Mouse (Mus musculus) midbrain, postnatal 0 days (tissue): ENCODE measurements around the gene Lhpp. TPM values are rescaled to one million over a fixed set of nuclear protein-coding genes. Genes with fewer than 3 reads are reported as not detected.

Source experiments
- ATAC-seq: fragments of 200-750 bp; cut with Nextera tagmentation; 2 replicates; pipeline ENCODE4 v1.8.0; 2017; ENCODE audit warnings: moderate number of reproducible peaks, mild to moderate bottlenecking, moderate TSS enrichment, moderate library complexity; ENCODE audit not compliant: low FRiP score
- DNase-seq: peaks from one replicate; pipeline ENCODE4 v3.0.0-alpha.2; 2015; ENCODE audit warnings: low spot score
- H3K27ac ChIP-seq: fragments of 300-500 bp; sonication (generic); 2 replicates; pipeline ENCODE4 v1.5.1; 2014; ENCODE audit warnings: low read depth, mild to moderate bottlenecking, low read length, mixed read lengths
- H3K27me3 ChIP-seq: fragments of 300-500 bp; sonication (generic); 2 replicates; pipeline ENCODE4 v1.6.1; 2014; ENCODE audit warnings: low read length, control low read depth, mixed read lengths; ENCODE audit not compliant: insufficient read depth
- H3K36me3 ChIP-seq: fragments of 300-500 bp; sonication (generic); 2 replicates; pipeline ENCODE4 v1.6.1; 2014; ENCODE audit warnings: low read length, control low read depth, mixed read lengths; ENCODE audit not compliant: insufficient read depth
- H3K4me1 ChIP-seq: fragments of 300-500 bp; sonication (generic); 2 replicates; pipeline ENCODE4 v1.6.1; 2014; ENCODE audit warnings: mild to moderate bottlenecking, control low read depth, antibody characterized with exemption, low read length, mixed read lengths; ENCODE audit not compliant: insufficient read depth
- H3K4me2 ChIP-seq: fragments of 300-500 bp; sonication (generic); 2 replicates; pipeline ENCODE4 v1.6.1; 2014; ENCODE audit warnings: low read depth, mild to moderate bottlenecking, low read length, mixed read lengths; ENCODE audit not compliant: poor library complexity, severe bottlenecking
- H3K4me3 ChIP-seq: fragments of 300-500 bp; sonication (generic); 2 replicates; pipeline ENCODE4 v1.5.1; 2014; ENCODE audit warnings: low read depth, mild to moderate bottlenecking, low read length, moderate library complexity
- H3K9ac ChIP-seq: fragments of 300-500 bp; sonication (generic); replicated peaks from 2 replicates; pipeline ENCODE4 v1.6.1; 2014; ENCODE audit warnings: mild to moderate bottlenecking, low read length, moderate library complexity, mixed read lengths; ENCODE audit not compliant: poor library complexity, severe bottlenecking
- H3K9me3 ChIP-seq: fragments of 300-500 bp; sonication (generic); 2 replicates; pipeline ENCODE4 v1.6.1; 2016; ENCODE audit warnings: low read length, control low read depth
- CTCF ChIP-seq: IDR thresholded peaks from 2 replicates; pipeline ENCODE4 v1.5.1; 2016; ENCODE audit warnings: antibody characterized with exemption, mild to moderate bottlenecking
- WGBS: fragments of 180-500 bp; shearing (Covaris S2); extraction: QIAGEN DNeasy Blood & Tissue Kit; methylation state at CpG from one replicate; pipeline ENCODE4 v1.1.7; 2014; 5-methylcytosine and 5-hydroxymethylcytosine counted together
- polyA plus RNA-seq: library from polyadenylated mRNA; unstranded; fragments of >200 nt; fragmentation: Nextera tagmentation; extraction: Ambion mirVana; gene quantifications from 2 replicates; pipeline ENCODE4 v1.2.1, GENCODE M21; 2015
- total RNA-seq: library from RNA; depleted of rRNA; stranded (reverse); fragments of >200 nt; gene quantifications from 2 replicates; pipeline ENCODE4 v1.2.3, GENCODE M21; 2014

The Lhpp gene
- total and polyA plus RNA-seq, 2 experiments from 2014 or later = 36.2 to 59.2 TPM

DNA sequence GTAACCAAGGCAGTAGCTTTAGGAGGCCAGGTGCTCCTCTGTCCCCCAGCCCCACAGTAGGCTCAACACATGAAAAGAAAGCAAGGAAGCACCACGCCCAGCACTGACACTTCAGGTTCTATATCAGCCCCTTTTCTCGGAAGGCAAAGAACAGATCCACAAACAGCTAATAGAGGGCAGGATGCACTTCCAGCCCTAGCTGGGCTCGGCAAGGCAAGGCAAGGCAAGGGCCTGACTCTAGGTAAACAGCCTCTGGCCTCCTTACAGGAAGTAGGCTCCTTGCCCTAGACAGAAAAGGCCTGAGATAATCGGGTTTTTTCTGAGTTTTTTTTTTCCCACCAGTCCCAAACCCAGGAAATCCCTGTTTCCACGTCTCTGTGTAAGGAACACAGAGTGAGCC, 79.3 kb downstream of the Lhpp start:
- TF ChIP-seq CTCF = no peak
- no peak for DNase-seq
- Histone ChIP-seq H3K36me3 (no peaks in the 10 kb centered on the region), H3K9ac (no peak overlapping the region), H3K4me2 (no peak overlapping the region), H3K27ac (no peak overlapping the region), H3K4me3 (no peak overlapping the region), H3K27me3 (no peaks in the 10 kb centered on the region), H3K4me1 (no peaks in the 10 kb centered on the region; the same call in 1 of the 2 replicates), H3K9me3 (no peaks in the 10 kb centered on the region)
- ATAC-seq = no peak
- 80% methylated on average over 5 of the region's 5 CpGs for WGBS

DNA sequence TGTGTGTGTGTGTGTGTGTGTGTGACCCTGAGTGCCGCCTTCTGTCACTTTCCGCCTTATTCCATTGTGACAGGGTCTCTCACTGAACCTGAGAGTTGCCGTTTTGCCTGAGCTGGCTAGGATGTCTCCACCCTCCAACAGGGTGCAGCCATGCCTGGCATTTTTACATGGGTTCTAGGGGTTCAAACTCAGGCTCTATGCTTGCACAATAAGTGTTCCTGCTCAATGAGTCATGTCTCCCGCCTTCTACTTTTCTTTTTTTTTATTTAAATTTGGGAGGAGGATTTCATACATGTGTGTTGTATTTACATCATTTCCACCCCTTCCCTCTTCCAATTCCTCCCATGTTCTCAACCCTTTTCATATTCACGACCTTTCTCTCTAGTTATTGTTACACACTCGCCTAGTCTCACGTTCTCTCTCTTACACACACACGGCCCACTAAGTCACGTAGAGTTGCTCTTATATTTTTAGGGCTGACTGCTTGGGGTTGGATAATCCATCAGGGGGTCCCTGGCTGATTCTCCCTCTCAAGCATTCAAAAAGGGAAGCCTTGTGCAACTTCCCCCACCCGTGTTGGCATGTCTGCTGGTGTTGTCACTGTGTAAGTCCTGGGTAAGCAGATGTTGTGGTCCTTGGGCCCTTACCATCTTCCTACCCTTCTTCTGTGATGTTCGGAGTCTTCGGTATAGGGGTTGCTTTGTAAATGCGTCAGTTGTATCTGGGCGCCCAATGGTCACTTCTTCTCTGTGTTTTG, 80.5 kb downstream of the Lhpp start:
- ATAC-seq (no peak), DNase-seq (no peak)
- H3K4me1 ChIP-seq = no peaks in the 10 kb centered on the region; the same call in 1 of the 2 replicates
- H3K9ac ChIP-seq = no peak overlapping the region
- WGBS = 90% methylated on average over 14 of the region's 14 CpGs
- no peaks in the 10 kb centered on the region for H3K9me3 ChIP-seq
- no peak overlapping the region for H3K4me2 ChIP-seq
- H3K4me3 ChIP-seq = no peak overlapping the region
- no peaks in the 10 kb centered on the region for H3K36me3 ChIP-seq
- H3K27ac ChIP-seq = no peak overlapping the region
- H3K27me3 ChIP-seq = no peaks in the 10 kb centered on the region
- no peak for TF ChIP-seq CTCF

DNA sequence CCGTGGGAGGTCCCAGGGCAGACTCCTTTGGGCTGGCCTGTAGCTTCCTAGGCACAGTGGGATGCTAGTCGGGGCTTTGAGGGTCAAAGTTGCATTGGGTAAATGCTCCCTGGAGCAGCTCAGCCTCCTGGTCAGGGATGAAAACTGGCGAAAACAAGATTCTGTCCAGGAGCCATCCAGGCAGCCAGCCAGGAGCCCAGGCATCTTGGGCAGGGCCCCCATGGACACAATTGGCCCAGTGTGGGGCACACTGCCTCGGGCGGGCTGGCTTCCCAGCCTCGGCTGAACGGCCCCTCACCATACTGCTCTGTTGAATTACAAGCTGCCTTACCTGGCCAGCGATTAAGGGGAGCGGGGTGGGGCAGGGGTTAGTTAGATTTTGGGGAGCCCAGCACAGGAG, 82.3 kb downstream of the Lhpp start:
- Histone ChIP-seq H3K4me1 (no peaks in the 10 kb centered on the region; the same call in 1 of the 2 replicates), H3K9me3 (no peaks in the 10 kb centered on the region), H3K4me2 (no peak overlapping the region), H3K9ac (no peak overlapping the region), H3K27ac (no peak overlapping the region), H3K36me3 (no peaks in the 10 kb centered on the region), H3K4me3 (no peak overlapping the region), H3K27me3 (no peaks in the 10 kb centered on the region)
- WGBS = 72% methylated on average over 9 of the region's 9 CpGs
- DNase-seq (peak; percentile 48), ATAC-seq (0 out of 2 replicates have a peak, but pooled peaks have one; percentile 52)
- TF ChIP-seq CTCF = no peak

DNA sequence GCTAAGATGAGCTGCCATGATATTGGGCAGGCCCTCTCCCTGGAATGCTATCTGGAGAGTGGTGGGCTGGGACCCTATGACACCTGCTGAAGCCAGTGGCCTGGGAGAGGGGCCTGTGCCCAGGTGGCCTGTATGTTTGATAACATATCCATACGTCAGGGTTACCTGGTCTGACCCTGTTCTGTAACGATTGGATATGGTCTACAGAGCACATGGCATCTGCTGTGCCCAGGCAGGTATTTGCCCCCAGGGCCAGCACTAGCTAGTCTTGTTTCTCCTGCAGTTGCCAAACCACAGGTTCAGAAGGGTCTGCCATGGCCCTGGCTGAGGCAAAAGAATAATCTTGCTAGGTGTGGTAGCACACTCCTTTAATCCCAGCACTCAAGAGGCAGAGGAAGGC, 83.1 kb downstream of the Lhpp start:
- Histone ChIP-seq H3K4me1 (no peaks in the 10 kb centered on the region), H3K27ac (no peak overlapping the region), H3K9ac (no peak overlapping the region), H3K36me3 (no peaks in the 10 kb centered on the region), H3K27me3 (no peaks in the 10 kb centered on the region), H3K4me3 (no peak overlapping the region), H3K4me2 (no peak overlapping the region), H3K9me3 (no peaks in the 10 kb centered on the region)
- WGBS = 96% methylated on average over 2 of the region's 2 CpGs
- no peak for TF ChIP-seq CTCF
- ATAC-seq = no peak
- no peak for DNase-seq

DNA sequence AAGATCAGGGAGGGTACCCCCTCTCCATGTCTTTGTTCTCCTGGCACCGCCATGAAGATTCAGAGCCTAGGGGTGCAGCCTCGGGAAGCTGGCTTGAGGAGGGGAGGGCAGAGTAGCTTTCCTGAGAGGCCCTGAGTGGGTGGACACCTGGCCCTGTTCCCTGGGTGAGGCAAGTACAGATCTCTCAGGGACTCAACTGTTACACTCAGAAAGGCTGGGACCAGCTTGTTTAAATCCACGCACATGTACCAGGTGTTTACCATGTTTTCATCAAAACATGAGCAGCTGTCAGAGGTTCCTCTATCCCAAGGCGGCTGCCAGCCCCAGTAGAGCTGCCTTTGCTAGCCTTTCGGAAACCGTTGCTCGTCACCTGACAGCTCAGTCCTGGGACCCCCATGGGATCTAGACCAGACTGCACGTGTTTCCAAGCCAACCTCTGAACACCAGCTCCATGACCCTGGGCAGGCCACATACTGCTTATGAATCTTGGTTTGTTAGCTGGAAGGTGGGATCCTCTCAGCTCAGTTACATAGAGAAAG, 86.9 kb downstream of the Lhpp start:
- DNase-seq (no peak), ATAC-seq (no peak)
- no peak overlapping the region for H3K27ac ChIP-seq
- no peaks in the 10 kb centered on the region for H3K4me1 ChIP-seq
- TF ChIP-seq CTCF = no peak
- WGBS = 74% methylated on average over 8 of the region's 8 CpGs
- H3K9ac ChIP-seq = no peak overlapping the region
- H3K9me3 ChIP-seq = no peaks in the 10 kb centered on the region
- H3K27me3 ChIP-seq = no peaks in the 10 kb centered on the region
- H3K36me3 ChIP-seq = no peaks in the 10 kb centered on the region
- H3K4me3 ChIP-seq = no peak overlapping the region
- H3K4me2 ChIP-seq = no peak overlapping the region

DNA sequence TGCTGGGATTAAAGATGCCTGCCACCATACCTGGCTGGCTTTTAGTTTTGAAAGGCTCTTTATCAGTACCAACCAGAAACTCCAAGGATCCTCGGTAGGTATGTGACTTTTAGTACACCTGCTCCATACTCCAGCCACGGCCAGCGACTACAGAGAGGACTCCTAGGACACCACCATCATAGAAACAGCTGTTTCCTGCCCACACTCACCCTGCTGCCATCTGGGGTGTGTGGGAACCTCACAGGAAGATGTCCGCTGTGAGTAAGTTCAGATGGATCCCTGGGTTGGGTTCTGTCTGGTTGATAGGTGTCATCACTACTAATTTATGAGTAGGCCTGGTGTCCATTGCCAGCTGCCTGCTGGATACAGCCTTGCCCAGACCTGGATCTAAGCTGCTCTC, 88.3 kb downstream of the Lhpp start:
- Histone ChIP-seq H3K9me3 (no peaks in the 10 kb centered on the region), H3K27ac (no peak overlapping the region), H3K4me3 (no peak overlapping the region), H3K4me2 (no peak overlapping the region), H3K27me3 (no peaks in the 10 kb centered on the region), H3K4me1 (no peaks in the 10 kb centered on the region), H3K36me3 (no peaks in the 10 kb centered on the region), H3K9ac (no peak overlapping the region)
- DNase-seq = no peak
- TF ChIP-seq CTCF = no peak
- ATAC-seq = no peak
- 89% methylated on average over 4 of the region's 4 CpGs for WGBS
